Mouse (Mus musculus): ENCODE results near the gene Ddx17. TPM values are rescaled to one million over a fixed set of nuclear protein-coding genes. Genes with fewer than 3 reads are reported as not detected.

Gene Ddx17
- 62.3 and 62.9 TPM in 2 replicates for polyA plus RNA-seq (2015; fragmentation: Nextera tagmentation; extraction: Ambion mirVana)

DNA sequence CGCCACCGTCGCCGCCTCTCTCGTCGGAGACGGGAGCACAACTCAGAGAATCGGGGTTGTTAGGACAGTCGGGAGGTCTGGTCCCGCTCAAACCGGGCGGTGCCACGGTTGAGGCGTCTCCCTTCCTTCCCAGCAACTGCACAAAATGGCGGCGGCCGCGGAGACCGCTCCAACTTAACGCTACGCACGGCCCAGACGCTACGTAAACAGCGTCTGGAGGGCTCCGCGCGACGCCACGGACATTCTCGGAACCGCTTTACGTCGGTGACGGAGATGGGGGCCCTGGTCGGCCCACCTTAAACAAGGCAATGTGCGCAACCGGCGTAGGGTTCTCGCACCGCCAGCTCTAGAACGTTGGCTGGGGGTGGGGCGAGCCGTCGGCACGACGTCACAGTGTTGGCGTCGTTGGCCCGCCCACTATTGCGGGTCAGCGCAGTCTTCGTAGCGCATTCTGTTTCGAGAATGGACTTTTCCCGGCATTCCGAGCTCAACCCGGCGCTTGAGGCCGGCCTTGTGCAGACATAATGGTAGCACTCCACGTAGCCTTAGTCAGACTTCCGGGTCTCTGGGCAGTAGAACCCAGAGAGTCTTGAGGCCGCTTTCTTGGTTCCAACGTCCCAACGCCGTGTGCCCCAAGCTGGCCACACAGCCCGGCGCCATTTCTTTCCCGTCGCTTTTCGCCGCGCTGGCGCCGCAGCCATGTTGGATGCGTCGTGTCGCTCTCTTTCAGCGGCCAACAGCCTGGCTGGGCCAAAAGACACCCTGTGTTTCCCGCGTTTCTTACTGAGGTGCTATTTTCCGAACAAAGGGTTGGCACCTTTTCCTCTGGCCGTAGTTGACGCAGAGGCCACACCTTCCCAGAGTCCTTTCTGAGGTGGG lies at the start of gene Ddx17:
Gene Ddx17, minus strand, starts transcription at position 332 of the 879 bp plus-strand sequence.
- 3% methylated on average over 84 of the region's 84 CpGs for whole genome bisulfite sequencing
- Histone ChIP-seq H3K9me3 (no peaks in the 10 kb centered on the region), H3K4me1 (peaks cover 23% of the 10 kb centered on the region), H3K4me3 (peak within 1 kb of the TSS; percentile 94), H3K4me2 (replicated peaks) (peak within 1 kb of the TSS; percentile 91), H3K27ac (peak within 1 kb of the TSS; percentile 98), H3K36me3 (peaks cover 27% of the 10 kb centered on the region), H3K9ac (peak within 1 kb of the TSS; percentile 97), H3K27me3 (peaks cover 3% of the 10 kb centered on the region; the same call in 1 of the 2 replicates)
- ATAC-seq (ENCODE audit: low FRiP score, low read depth) = peak; percentile 97

GRCm38 (mm10) chr15:79581581-79581980 lies 35.0 kb upstream of the Ddx17 start:
- ATAC-seq (ENCODE audit: low FRiP score, low read depth) = no peak
- H3K9ac ChIP-seq = no peak overlapping the region
- WGBS = 53% methylated on average over 1 of the region's 1 CpGs
- no peak overlapping the region for H3K27ac ChIP-seq
- no peaks in the 10 kb centered on the region for H3K4me1 ChIP-seq
- no peak overlapping the region for H3K4me3 ChIP-seq
- H3K27me3 ChIP-seq = no peaks in the 10 kb centered on the region
- no peaks in the 10 kb centered on the region for H3K9me3 ChIP-seq
- H3K4me2 ChIP-seq (replicated peaks) = no peak overlapping the region
- no peaks in the 10 kb centered on the region for H3K36me3 ChIP-seq

DNA sequence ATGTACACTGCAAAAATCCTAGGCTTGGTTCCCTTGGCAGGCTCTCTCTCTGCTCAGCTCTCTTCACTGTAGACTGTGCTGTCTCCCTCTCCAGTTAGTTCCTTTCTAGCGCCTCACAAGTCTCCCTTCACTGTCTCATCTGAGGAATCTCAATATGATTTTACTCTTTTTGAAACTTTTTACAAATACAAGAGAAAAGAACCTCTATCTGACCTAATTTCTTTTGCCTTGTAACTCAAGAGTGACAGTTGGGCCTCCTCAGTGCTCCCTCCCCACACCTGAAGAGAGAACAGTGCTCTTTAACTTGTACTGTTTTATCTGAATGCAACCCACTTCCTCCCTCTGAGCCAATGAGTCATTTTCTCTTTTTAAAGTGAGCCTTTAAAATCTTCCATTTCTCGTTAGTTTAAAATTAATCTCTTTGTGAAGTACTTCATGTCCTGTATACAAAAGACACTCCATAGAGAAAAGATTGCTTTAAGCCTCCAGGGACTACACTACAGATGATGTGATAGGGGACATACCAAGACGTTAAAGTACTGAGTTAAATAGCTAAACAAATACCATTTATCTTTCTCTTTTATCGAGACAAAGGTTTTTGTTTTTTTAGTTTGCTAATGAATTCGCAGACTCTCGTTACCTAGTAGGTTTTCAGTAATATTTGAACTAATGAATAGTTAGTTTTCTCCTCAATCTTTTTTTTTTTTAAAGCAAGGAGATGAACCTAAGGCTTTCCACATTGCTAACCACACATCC lies 31.3 kb upstream of the Ddx17 start:
- Histone ChIP-seq H3K4me2 (replicated peaks) (no peak overlapping the region), H3K27me3 (no peaks in the 10 kb centered on the region), H3K27ac (no peak overlapping the region), H3K4me3 (no peak overlapping the region), H3K36me3 (no peaks in the 10 kb centered on the region), H3K9ac (no peak overlapping the region), H3K4me1 (no peaks in the 10 kb centered on the region), H3K9me3 (no peaks in the 10 kb centered on the region)
- 77% methylated on average over 6 of the region's 6 CpGs for WGBS
- ATAC-seq (ENCODE audit: low FRiP score, low read depth) = no peak

DNA sequence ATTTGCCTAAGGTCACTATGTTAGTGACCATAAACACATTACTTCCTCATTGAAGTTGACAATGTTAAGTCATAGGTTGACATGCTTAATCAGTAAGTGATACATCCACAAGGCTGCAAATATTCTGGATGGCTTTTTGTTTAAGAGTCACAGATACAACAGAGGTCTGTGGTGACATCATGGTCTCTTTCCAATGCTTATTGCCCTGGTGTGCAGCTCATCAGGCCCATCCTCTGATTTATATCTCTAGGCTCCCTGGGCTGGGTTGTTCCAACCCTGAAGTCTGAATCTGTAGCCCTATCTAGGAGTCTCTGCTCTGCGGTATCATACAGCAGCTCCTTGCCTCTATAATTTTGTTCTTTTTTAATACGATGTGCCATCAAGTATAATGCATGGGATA lies 30.4 kb upstream of the Ddx17 start:
- no peak for ATAC-seq (ENCODE audit: low FRiP score, low read depth)
- H3K27me3 ChIP-seq = no peaks in the 10 kb centered on the region
- no peak overlapping the region for H3K9ac ChIP-seq
- no peaks in the 10 kb centered on the region for H3K36me3 ChIP-seq
- no peak overlapping the region for H3K27ac ChIP-seq
- H3K4me1 ChIP-seq = no peaks in the 10 kb centered on the region
- no peak overlapping the region for H3K4me2 ChIP-seq (replicated peaks)
- no peak overlapping the region for H3K4me3 ChIP-seq
- WGBS = 95% methylated on average over 2 of the region's 2 CpGs
- H3K9me3 ChIP-seq = no peaks in the 10 kb centered on the region

GRCm38 (mm10) chr15:79575543-79576222 lies 29.1 kb upstream of the Ddx17 start:
- H3K9ac ChIP-seq = no peak overlapping the region
- 45% methylated on average over 1 of the region's 1 CpGs for WGBS
- no peaks in the 10 kb centered on the region for H3K4me1 ChIP-seq
- H3K4me2 ChIP-seq (replicated peaks) = no peak overlapping the region
- H3K27me3 ChIP-seq = no peaks in the 10 kb centered on the region
- H3K4me3 ChIP-seq = no peak overlapping the region
- no peaks in the 10 kb centered on the region for H3K9me3 ChIP-seq
- ATAC-seq (ENCODE audit: low FRiP score, low read depth) = no peak
- H3K36me3 ChIP-seq = no peaks in the 10 kb centered on the region
- no peak overlapping the region for H3K27ac ChIP-seq

- H3K9ac ChIP-seq = no peak overlapping the region
- WGBS = 84% methylated on average over 9 of the region's 9 CpGs
- no peak overlapping the region for H3K4me3 ChIP-seq
- no peak overlapping the region for H3K4me2 ChIP-seq (replicated peaks)
- no peaks in the 10 kb centered on the region for H3K36me3 ChIP-seq
- no peak overlapping the region for H3K27ac ChIP-seq
- H3K4me1 ChIP-seq = no peaks in the 10 kb centered on the region
- H3K9me3 ChIP-seq = no peaks in the 10 kb centered on the region
- no peaks in the 10 kb centered on the region for H3K27me3 ChIP-seq
- no peak for ATAC-seq (ENCODE audit: low FRiP score, low read depth)
Observed at GRCm38 (mm10) chr15:79562417-79562816, 15.9 kb upstream of the Ddx17 start.

DNA sequence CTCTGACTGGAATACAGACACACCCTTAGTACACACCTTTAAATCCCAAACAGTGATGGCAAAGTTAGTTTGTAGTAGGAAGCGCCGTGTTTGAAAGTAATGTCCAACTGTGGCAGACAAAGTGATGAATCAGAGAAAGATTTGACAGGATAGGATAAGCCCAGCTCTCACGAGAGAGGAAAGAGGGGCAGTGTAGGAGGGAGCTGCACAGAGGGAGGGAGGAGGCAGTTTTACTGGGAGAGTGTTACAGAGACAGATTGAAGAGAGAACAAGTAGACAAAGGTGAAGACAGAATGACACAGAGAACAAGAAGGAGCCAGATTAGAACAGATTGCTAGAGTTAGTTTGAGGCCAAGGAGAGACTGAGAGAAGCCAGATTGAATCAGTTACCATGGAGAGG lies 13.1 kb upstream of the Ddx17 start:
- WGBS = 70% methylated on average over 3 of the region's 3 CpGs
- Histone ChIP-seq H3K36me3 (no peaks in the 10 kb centered on the region), H3K4me3 (no peak overlapping the region), H3K9me3 (no peaks in the 10 kb centered on the region), H3K27ac (no peak overlapping the region), H3K4me2 (replicated peaks) (no peak overlapping the region), H3K4me1 (no peaks in the 10 kb centered on the region), H3K9ac (no peak overlapping the region), H3K27me3 (no peaks in the 10 kb centered on the region)
- ATAC-seq (ENCODE audit: low FRiP score, low read depth) = no peak

GRCm38 (mm10) chr15:79552566-79552965 lies 6.0 kb upstream of the Ddx17 start:
- no peaks in the 10 kb centered on the region for H3K4me1 ChIP-seq
- no peaks in the 10 kb centered on the region for H3K9me3 ChIP-seq
- H3K9ac ChIP-seq = no peak overlapping the region
- no peak overlapping the region for H3K4me3 ChIP-seq
- no peak overlapping the region for H3K4me2 ChIP-seq (replicated peaks)
- H3K36me3 ChIP-seq = no peaks in the 10 kb centered on the region
- peaks cover 3% of the 10 kb centered on the region; the same call in 1 of the 2 replicates for H3K27me3 ChIP-seq
- 81% methylated on average over 5 of the region's 5 CpGs for WGBS
- H3K27ac ChIP-seq = no peak overlapping the region
- no peak for ATAC-seq (ENCODE audit: low FRiP score, low read depth)

- H3K4me2 ChIP-seq (replicated peaks) = no peak overlapping the region
- H3K27me3 ChIP-seq = peaks cover 3% of the 10 kb centered on the region; the same call in 1 of the 2 replicates
- no peak overlapping the region for H3K4me3 ChIP-seq
- 92% methylated on average over 2 of the region's 2 CpGs for WGBS
- peaks cover 12% of the 10 kb centered on the region for H3K36me3 ChIP-seq
- no peaks in the 10 kb centered on the region for H3K9me3 ChIP-seq
- peaks cover 20% of the 10 kb centered on the region for H3K4me1 ChIP-seq
- H3K27ac ChIP-seq = no peak overlapping the region
- no peak for ATAC-seq (ENCODE audit: low FRiP score, low read depth)
- no peak overlapping the region for H3K9ac ChIP-seq
Observed at GRCm38 (mm10) chr15:79548226-79548625, 1.7 kb upstream of the Ddx17 start.

DNA sequence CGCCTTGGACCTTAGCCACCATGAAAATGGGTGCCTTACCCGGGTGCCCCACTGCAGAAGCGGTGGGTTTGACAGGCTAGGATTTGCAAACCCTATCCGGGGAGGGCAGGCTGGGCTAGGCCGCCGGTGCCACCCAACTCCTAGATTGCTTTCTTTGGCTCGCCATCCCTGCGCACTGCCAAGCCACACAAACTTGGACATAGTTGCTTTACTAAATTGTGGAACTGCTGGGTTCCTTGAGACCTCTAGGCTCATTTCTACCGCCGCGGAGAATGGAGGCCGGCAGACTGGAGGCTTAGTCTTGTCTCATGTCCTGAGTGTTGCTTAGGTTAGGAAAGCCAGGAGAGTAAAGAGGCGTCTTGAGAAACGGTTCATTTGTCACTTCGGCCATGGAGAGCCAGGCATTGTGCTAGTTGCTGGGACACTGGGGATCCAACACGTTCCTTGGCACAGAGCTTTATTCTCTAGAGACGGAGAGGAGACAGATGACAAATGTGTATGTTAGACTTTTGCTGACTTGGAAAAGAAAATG lies 814 bp upstream of the Ddx17 start:
- 80% methylated on average over 17 of the region's 17 CpGs for WGBS
- H3K27me3 ChIP-seq = peaks cover 3% of the 10 kb centered on the region; the same call in 1 of the 2 replicates
- peak overlapping the region; percentile 91 for H3K4me2 ChIP-seq (replicated peaks)
- ATAC-seq (ENCODE audit: low FRiP score, low read depth) = no peak
- peak overlapping the region; percentile 68 for H3K9ac ChIP-seq
- peak overlapping the region; percentile 98 for H3K27ac ChIP-seq
- peaks cover 23% of the 10 kb centered on the region for H3K4me1 ChIP-seq
- H3K9me3 ChIP-seq = no peaks in the 10 kb centered on the region
- H3K4me3 ChIP-seq = peak overlapping the region; percentile 94
- peaks cover 20% of the 10 kb centered on the region for H3K36me3 ChIP-seq

GRCm38 (mm10) chr15:79545921-79546399 lies 581 bp downstream of the Ddx17 start:
- ATAC-seq (ENCODE audit: low FRiP score, low read depth) = peak; percentile 62
- Histone ChIP-seq H3K4me3 (peak overlapping the region; percentile 94), H3K36me3 (peaks cover 34% of the 10 kb centered on the region), H3K9ac (peak overlapping the region; percentile 97), H3K27me3 (peaks cover 3% of the 10 kb centered on the region; the same call in 1 of the 2 replicates), H3K4me2 (replicated peaks) (peak overlapping the region; percentile 91), H3K9me3 (no peaks in the 10 kb centered on the region), H3K27ac (peak overlapping the region; percentile 97), H3K4me1 (peaks cover 23% of the 10 kb centered on the region)
- WGBS = under 1% methylated on average over 52 of the region's 52 CpGs
